Mouse (Mus musculus) yolk sac, embryonic 10.5 days (tissue): ENCODE results near the gene Zdhhc17.
A peak's percentile ranks its signal among the peaks of the same experiment; 100 is the strongest.

Experiments
- DNase-seq: peaks from one replicate; pipeline ENCODE4 v3.0.0-alpha.2; 2017; ENCODE audit warnings: low spot score

Gene Zdhhc17

DNA sequence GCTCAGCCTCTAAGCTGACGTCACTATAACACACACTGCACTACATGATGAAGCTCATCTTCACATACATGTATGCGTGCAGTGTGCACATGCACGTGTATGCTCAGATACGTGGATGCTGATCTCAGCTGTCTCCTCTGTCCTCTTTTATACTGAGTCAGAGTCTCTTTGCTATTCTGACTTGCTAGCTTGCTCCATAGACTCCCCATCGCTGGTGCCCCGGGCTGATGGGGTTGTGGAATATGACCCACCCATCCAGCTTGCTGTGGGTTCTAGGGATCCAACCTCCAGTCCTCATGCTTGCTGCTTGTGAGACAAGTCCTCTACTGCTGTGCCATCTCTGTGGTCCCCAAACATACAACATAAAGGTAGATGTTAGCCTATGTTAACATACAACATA is 51.1 kb downstream of the Zdhhc17 start:
- DNase-seq: no peak

DNA sequence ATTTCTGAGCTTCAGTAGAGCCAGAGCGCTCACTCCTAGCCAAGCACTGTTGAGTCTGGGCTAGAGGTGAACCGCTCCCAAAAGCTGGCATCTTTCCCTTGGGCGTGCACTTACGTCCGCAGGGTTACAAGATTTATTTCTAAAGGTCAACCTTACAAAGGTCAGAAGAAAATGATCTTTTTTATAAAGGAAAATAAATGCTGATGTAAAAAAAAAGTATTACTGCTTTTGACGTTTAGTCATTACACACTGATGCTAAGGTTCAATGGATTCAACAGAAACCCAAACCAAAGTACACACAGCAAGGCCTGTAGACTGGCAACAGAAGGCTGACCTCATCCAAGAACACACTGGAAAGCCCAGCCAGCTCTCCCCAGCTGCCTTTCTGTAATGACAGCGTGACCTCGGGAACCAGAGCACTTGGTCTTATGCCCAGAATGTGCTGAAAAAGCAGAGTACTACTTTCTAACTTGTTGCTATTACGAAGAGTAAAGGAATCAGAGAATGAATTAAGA is 56.9 kb downstream of the Zdhhc17 start:
- DNase-seq: no peak

DNA sequence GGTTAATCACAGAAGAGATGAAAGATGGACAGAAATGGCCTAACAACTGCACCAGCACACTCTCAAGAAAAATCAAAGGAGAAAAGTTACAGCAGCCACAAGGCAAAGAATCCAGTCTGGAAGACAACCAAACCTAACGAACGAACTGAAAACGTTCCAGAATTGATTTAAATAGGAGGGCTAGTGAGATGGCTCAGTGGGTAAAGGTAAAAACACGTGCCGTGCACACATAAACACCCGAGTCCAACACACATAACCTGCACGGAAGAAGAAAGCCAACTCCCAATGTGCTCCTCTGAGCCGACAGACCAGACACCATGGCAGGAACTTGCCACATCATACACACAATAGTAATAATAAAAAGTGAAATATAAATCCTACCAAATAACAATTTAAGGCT is 57.7 kb downstream of the Zdhhc17 start:
- DNase-seq: no peak

DNA sequence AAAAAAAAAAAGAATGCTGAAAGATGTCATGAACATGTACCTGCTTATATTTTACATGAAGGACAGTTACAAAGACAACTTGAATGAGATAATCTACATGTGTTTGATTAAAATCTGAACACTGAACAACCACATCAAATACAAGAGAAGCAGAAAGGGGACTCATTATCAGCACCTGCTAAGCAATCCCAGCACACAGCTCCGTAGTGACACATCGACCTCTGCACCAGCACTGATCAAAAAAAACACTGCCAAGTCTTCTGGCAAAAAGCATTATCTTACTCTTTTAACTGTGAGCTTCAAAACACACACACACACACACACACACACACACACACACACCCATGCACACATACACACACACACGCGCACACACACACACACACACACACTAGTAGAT is 58.2 kb downstream of the Zdhhc17 start:
- no peak for DNase-seq

DNA sequence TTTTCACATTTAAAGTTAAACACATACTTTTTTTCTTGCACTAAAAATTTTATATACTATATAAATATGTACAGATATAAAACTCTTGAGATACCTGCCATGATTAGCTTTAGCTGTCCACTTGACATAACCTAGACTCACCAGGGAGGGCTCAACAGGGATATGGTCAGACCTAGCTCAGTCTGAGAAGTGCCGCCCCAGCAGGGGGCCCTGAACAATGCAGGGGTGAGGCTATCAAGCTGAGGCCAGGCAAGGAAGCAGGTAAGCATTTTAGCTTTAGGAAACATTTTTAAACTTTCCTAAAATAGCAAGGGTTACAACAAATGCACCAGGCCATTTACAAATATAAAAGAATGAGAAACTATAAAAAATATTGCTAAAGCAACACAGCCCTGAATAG is 58.8 kb downstream of the Zdhhc17 start:
- no peak for DNase-seq

DNA sequence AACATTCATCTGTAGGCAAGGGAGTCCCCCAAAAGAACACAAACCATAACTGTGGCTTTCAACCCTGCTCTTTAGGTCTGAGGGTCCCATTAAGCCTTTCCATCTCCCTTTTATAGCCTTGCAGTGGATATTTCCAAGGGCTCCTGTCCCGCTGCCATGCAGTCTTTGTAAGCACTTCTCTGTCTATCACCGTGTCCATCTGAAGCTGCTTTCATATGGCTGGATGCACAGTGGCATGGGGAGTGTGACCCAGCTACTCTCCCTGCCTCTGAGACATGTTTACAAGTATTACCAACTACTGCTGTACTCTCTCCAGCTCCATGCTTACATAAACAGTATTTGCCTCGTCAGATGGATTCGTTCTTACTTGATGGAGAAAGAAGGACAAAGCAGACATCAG is 62.4 kb downstream of the Zdhhc17 start:
- DNase-seq: no peak

DNA sequence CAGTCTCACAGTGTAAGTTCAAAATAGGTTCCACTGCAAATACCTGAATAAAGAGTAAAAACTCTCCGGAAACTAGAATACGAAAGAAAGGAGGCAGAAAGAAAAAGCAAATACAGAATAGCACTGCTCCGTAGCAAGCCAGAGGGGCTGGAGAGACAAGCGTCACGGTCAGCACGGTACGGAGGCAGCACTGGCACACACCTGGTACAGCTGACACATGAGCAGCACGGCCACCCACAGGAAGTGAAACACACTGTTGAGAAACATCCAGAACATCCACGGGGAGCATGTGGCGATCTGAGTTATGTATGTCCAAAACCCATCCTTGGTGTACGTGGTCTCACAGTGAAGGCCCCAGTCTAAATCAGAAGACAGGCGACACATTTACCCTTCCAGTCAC is 64.0 kb downstream of the Zdhhc17 start:
- no peak for DNase-seq

DNA sequence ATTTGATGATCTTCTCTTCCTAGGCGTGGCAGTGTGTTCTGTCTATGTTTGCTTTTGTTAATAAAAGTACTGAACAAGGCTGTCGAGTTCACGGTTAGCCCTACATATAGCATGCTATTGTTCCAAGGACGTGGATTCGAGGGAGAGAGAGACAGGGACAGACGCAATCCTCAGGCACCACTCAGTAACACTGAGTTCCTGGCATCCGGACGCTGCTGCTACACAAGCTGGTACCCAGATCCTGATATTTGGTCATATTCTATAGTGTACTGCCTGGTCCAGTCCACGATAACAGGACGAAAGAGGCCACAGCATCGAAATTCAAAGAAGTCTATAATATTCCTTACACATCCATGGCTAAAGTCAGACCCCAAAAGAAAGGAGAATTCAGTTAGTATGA is 65.8 kb downstream of the Zdhhc17 start:
- DNase-seq: no peak

DNA sequence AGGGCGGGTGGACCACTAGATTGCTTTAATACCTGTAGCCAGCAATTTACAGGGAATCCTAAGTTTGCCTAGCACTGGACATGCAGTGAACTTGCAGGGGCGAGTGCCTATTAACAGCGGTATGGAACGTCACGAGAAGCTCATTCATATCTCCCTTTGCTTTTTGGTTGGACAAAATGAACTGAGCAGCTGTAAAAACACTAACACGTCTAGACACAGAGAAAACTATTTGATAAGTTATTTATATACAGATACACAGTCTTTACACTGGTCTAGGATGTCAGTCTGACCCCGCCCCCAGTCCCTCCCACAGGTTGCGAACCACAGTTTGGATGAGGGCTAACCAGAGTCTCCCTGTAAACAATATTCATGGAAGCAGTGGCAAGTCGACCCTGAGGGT is 67.1 kb downstream of the Zdhhc17 start:
- DNase-seq: no peak

DNA sequence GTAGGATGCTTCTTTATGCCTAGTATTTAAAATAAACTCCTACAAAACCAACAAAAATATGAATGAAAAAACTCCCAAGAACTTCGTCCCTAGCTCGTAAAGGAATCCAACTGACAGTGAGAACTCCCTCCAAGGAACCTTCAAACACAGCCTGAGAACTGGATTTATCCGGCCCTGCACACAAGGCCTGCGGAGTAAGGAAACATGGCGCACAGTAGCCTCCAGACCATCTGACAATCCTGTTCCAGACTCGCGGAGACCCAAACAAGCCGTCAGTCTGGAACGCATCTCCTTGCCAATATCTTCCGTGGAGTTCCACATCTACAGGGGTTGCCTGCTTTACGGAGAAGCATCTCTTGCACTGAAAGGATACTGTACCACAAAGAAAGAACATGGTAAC is 68.0 kb downstream of the Zdhhc17 start:
- DNase-seq: no peak

DNA sequence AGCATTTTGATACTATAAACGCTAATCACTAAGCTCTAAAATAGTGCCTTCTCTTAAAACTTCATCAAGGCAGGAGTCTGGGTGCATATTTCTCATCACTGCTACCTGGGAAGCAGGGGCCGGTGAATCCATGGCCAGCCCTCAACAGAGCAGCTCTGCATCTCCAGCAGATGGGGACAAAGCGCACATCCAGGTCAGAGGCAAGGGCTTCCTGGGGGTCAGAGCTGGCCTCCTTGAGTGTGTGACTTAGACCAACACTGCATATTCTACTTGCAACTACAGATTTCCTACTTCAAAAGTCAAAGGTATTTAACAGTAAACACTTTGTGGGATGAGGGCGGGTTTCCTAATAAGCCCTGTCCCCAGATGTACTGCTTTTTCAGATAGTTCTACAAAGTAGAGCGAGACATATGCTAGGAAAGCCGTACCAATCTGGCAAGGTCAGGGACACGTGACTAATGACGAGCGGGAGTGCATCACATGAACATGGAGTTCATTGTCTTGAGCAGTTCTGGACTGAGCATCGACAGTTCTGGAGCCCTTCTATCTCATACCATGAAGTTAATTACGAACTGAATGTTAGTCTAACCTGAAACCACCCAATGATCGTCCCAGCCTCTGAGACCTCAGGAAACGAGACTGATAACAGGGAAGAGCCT is 69.1 kb downstream of the Zdhhc17 start:
- no peak for DNase-seq

DNA sequence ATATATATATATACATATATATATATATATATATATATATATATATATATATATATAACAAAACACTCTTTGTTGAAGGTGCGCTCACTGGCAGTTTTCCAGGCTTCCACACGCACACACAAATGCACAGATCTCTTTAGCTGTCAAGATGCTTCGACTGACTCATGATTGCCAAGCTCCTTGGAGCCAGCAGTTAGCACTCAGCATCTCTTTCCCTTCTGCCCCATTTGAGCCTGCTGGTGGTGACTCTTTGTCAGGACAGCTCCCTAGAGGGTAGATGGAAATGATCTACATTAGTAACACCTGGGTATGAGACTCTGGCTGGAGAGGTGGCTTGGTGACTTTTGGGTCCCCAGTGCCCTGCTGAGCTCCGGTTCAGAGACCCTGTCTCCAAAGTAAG is 70.2 kb downstream of the Zdhhc17 start:
- no peak for DNase-seq

DNA sequence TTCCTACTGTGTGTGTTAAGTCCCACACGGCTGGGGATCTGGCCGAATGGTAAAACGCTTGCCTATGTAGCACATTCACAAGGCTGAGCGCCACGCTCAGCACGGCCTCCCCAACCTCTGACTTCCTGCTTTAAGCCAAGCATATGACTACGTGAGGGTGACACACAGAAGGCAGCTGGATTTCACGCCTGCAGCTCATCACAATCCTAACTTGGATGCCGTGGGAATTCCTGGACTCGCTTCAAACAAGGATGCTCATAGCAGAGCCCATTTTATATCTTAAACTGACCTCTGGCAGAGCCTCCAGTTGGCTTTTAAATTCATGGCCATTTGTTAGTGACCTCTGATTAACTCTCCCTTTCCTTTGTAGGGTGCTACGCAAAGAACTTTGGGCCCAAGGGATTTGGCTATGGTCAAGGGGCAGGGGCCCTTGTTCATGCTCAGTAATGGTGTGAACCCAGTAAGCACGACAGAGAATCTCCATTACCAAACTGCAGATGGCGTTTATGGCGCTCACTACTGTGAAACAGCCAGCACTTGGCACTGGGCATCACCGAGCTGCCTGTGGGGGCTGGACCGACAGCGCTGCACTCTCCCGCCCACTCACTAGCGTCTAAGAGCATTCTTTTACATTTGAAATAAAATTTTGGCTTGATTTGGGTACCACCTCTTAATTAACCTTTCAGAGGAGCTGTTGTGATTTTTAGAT is 70.9 kb downstream of the Zdhhc17 start:
- DNase-seq: no peak

DNA sequence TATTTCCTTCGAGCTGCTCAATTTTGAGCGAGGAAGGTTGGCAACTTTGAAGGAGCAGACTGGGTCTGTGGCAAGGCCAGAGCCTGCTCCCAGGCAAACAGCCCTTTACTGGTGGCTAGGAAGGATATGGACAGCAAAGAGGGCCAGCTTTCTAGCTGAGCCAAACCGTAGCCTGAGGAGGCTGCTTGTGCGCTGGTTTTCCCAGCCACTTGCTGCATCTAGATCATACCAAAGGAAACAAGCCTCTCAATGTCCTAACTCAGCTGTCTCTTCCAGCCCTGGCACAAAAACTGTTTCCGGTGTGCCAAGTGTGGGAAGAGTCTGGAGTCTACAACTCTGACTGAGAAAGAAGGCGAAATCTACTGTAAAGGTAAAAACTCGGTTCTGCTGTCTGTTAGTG is 71.6 kb downstream of the Zdhhc17 start:
- no peak for DNase-seq

DNA sequence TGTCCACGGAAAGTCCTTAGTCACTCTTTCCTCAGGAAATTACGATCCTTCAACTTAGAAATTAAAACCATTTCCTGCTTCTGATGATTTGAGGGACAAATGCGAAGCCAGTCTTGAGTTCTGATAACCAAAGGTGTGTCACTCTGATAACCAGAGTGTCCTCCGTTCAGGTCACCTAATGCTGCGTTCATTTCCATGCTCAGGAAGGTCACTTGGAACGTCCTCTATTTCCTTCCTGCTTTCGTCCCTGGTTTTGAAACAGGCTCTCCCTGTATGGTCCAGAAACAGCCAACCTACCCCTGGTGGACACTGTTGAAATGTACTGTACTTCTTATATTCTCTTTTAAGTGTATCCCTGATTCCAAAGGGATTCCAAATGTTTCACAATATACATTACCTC is 74.3 kb downstream of the Zdhhc17 start:
- no peak for DNase-seq

DNA sequence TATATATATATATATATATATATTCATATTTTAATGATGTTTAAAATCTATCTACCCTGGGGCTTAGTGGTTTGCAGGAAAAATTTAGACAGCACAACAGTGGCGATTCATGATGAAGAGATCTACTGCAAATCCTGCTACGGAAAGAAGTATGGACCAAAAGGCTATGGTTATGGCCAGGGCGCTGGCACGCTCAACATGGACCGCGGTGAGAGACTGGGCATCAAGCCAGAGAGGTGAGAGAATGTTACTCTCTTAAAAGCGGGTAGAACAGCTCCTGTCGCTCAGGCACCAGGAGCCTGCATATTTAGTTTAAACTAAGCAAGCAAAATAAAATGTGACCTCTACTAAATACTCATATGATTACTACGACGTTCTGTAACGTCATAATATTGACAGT is 74.9 kb downstream of the Zdhhc17 start:
- DNase-seq: no peak

DNA sequence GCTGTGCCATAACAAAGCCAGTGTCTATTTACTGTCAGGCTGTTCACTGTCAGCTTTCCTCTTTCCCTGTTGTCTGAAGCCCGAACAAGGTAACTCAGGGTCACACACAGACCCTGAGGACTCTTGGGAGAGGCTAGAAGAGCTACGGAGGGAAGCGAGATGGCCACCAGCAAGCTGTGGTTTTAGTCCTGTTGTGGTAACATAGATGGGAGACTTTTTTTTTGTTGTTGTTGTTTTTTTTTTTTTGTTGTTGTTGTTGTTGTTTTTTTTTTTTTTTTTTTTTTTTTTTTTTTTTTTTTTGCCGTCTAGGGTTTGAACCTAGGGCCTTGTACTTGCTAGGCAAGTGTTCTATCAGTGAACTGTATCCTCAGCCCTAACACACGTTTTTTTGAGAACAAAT is 76.4 kb downstream of the Zdhhc17 start:
- DNase-seq: no peak

DNA sequence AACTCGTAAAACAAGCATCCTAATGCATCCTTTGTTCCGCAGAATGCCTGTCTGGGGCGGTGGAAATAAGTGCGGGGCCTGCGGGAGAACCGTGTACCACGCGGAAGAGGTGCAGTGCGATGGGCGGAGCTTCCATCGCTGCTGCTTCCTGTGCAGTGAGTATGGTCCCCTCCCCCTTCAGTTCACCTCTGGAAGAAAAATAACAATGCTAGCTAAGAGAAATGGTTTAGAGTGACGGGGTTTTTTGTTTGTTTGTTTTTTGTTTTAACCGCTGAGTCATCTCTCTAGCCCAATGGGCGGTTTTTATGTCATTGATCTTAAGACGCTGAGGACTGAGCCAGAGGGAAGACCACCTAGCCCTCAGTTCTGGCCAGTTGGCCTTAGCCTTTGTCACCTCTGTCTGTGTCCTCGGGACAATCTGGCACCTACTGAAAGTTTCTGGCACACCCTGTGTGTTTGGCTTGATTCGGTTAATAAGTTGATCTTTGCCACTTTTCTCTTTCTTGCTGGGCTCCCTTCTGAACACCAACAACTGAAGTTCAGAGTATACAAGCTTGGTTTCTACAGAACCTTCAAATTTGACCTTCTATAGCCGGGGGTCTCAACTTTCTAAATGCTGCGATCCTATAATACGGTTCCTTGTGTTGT is 77.9 kb downstream of the Zdhhc17 start:
- peak; percentile 30 for DNase-seq

DNA sequence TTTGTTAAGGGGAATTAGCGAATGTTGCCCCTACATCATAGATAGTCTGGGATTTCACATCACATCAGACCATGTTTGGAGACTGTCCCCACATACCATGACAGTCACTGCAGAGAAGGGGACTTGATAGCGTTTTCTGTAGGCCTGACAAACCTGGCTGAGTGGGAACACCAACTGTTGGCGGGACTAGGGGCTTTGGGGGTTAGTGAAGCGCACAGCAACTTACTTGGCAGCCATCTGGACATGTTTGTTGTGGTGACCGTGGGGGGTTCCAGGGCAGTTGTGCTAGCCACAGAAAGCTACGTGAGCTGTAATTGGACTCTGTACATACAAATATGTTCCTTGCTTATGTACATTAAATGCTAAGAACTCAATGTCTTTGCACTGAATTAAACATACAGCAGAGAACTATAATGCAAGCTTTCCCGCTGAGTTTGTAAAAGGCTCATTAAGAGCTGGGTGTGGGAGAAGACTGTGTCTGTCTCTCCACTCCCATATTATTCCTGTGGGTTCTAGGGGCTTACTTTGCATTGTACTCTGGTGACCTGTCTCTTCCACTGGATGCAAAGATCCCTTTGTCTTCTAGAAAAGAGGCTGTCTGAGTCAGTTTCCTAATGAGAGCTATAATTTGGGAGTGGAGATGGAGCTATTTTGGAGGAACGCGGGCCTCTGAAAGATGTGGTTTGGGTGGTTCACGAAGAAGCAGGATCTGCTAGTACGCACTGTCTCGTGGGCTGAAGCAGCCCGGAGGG is 78.6 kb downstream of the Zdhhc17 start:
- no peak for DNase-seq

DNA sequence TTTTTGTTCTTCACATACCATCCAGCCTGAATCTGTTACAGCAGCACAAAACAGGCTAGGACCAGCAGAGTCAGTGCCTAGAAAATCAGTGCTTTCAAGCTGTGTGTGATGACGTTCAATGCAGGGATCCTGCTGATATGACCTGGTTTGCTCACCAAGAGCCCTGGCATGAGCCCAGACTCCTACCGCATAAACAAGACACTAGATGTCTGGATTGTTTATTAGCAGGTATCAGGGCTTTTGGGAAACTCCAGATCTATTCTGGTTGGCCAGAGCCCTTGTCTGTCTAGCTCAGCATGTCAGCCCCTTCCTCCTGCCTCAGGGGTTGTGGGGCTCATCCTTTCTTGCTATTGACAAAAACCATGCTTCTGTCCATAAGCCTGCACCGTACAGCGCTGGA is 80.2 kb downstream of the Zdhhc17 start:
- peak; percentile 61 for DNase-seq

DNA sequence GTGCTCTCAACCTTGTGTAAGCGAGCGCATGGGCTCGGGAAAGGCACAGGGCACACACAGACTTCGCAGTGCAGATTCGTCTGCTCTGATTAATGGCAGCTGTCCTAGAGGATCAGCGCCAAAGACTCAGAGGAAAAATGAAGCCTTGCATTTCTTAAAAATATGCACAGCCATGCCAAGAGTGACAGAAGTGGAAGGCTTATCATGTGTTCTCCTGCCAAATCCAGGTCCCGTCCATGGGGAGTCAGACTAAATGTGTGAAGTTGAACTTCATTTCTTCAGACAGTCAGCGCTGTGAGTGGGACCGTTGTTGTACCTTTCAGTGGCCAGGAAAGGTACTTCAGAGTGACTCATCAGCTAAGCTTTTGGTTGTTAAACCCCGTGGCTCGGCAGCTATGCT is 82.4 kb downstream of the Zdhhc17 start:
- DNase-seq: no peak

DNA sequence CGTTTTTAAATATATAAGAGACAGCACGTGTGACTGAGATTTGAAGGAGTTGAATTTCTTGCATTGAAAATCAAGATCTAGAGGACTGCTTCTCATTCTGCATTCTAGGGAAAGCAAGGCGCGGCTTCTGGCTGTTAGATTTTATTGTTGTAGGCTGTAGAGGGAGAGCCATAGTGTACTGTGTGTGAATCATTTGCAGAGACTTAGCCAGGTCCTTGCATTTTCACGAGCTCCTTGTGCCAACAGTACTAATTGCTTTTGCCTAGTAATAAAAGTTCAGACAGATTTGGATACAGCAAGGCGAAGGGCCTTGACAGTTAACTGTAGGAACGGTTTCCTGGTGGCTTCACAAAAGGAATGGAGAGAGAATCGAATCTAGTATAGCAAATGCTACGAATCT is 87.3 kb downstream of the Zdhhc17 start:
- DNase-seq: no peak

DNA sequence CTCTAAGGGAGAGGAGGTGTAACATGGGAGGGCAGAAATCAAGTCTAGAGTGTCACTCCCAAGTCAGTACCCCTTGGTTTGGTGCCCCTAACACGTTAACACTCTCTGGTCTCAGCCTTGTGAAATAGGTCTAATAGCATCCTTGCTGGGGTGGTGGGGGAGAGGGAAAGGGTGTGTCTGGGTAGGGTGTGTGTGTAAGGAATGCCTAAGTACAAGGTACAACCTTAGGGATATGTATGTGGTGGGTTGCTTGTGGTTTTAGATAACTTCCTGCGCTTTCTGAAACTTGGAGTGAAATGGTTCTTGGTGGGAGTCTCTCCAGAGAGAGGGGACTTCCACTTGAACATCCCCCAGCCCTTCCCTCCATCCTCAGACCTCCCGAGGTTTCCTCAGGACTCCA is 88.0 kb downstream of the Zdhhc17 start:
- DNase-seq: no peak
